Mouse (Mus musculus): ENCODE data around the gene Acss1.

Gene Acss1

DNA sequence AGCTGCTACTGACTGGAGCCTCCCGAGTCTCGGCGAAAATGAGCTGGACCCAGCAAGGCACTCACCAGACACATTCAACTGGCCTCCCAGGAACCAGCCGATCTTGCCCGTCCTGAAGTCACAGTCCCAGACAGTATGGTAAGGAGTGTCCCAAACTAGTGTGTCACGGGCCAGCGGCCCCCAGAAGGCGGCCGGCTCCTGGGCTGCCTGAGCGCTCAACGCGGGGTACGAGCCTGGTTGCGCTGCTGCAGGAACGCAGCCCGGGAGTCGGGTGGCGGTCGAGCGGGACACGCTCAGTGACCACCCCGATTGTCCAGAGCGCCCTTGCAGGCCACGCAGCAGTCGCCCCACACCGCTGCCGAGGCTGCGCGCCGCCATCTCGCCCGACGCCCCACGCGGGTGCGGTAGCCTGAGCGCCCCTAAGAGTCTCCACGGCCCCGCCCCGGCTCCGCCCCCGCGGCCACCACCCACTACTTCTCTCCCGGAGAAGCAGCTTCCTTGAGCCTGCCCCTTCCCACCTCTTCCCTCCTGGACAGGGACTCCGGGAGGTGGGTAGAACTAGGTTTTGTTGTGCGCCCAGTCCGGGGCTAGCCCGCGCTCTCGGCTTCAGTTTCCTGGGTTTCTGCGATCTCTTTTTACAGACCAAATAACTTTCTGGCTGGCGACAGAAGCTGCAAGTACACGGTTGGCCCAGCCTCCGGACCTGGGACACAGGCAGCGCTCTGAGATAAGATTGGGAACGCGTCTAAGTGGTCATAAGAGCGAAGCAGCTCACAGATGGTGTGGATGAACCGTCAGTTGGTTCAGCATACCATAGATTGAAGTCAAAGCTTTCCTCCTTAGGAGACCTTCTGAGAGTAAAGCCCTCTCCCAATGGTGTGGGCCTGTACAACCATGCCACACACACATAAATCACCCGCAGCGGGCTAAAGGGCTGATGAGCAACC, at the start of gene Acss1:
TSS of gene Acss1 (minus strand) at position 681 of the 947 bp plus-strand sequence.
- in situ Hi-C loops (cut with MboI, MseI): no loop called here

DNA sequence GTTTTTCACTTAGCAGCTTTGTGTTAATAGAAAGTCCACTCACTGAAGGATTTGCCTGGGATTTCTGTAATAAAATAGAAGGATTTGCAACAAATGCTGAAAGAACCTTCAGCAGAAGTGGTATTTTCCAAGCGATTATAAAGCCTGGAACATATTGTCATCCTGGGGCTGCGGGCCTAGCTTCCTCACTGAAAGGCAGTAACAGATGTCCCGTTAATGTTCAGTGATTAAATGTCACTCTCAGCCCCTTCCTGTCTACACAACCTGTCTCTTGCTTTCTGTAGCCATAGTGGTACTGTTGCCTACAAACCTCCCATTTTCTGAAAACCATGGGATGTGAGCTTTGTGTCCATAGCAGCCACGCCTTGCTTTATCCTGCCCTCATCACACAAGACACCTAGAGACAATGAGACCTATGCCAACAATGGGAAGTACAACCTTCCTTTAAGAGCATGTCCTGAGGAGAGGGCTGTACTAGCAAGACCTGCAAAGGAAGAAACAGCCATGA, 43.9 kb upstream of the Acss1 start:
- in situ Hi-C loops (cut with MboI, MseI): no loop called here

DNA sequence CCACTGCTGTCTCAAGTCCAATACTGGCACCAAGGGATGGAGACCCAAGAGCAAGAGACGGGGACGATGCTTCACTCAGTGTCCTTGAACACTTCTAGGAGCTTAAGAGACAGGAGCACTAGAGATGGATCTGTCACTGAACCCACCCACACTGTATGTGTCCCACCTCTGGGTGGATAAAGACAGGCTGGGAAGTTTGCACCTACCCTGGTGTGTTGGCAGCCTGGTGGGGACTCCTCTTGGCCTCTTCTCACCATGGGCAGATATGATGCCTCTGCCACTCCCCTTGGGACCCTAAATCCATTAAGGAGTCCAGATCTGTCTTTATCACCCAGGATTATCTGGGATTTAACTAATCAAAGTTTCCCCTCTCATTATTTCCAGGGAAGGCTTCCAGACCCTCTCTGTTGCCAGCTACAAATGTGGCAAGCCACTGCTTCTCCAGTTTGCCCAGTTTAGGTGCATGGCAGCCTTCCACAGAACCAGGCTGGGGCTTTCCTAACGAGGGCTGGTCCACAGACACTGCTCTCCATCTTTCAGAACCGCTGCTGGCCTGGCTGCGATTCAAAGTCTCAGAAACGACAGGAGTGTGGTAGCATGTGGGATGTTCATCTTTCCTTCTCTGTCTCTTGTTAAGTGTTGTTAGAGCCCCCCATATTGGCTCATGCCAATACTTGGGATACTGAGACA, 23.3 kb upstream of the Acss1 start:
- in situ Hi-C loops (cut with MboI, MseI): no loop called here

DNA sequence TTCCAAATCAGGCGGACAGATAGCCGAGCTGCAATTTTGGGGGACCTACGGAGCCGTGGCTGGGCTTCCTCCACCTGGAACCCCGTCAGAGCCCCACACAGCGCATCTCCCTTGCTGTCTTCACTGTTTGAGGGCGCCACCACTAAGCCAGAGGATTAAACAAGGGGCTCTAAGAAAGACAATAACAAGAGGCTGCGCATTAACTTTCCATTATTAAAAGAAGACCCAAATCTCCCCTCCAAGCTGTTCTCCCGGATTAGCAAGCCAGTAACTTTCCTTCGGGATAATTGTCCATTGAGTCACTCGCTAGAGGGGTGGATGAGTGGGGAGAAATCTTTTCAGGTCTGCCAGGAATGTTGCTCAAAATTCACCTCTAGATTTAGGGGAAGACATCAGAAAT, 21.9 kb upstream of the Acss1 start:
- in situ Hi-C loops (cut with MboI, MseI): no loop called here

DNA sequence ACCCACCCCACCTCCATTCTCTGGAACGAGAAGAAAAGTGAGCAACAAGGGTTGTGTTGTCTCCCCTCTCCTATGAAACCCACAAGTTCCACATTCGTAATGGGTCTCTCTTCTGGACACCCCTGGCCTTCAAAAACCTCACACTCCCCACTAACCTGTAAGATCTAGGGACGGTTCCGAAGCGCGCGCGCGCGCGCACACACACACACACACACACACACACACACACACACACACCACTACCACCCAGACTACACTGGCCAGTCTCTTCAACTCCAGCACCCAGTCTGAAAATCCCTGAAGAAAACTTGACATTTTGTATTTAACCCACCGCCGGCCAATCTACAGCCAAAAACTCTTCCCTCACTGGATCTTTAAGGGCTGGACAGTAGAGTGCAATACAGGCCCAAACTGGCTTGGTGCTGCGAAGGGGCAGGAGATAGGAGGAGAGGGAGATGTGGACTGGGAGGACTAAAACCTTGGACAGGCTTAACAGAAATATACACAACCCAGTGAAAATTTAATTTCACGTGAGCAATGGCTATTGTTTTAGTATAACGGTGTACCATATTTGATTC, 21.0 kb upstream of the Acss1 start, which contains the start of gene Vsx1:
TSS of gene Vsx1 (minus strand) at position 138 of the 578 bp plus-strand sequence.
- in situ Hi-C loops (cut with MboI, MseI): no loop called here

DNA sequence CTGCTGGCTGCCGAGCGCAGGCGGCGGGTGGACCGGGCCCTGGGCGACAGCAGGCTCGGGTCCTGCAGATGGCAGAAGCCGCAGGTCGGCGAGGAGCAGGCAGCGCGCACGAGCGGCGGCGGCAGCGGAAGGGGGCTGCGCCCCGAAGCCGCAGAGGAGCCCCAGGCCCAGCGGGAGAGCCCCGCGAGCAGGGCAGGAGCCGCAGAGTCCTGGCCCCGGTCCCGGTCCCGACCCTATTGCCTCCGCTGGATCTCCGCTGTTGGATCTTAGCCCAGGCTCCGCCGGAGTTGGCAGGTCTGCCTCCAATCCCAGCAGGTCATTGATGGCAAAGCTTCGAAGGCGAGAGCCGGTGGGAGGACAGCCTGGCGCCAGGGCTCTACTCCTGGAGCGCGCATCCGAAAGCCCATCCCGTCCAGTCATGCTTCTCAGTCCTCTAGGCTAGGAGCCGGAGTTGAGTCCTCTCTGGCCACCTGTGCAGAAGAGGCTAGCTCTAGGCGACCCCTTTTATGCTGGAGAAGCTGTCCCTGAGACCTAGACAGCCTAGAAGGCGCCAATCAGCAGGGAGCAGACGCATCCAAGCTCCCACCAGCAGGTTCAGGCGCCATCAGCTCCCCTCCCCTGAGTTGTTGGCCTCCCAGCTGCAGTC, 20.4 kb upstream of the Acss1 start:
- in situ Hi-C loops (cut with MboI, MseI): no loop called here

DNA sequence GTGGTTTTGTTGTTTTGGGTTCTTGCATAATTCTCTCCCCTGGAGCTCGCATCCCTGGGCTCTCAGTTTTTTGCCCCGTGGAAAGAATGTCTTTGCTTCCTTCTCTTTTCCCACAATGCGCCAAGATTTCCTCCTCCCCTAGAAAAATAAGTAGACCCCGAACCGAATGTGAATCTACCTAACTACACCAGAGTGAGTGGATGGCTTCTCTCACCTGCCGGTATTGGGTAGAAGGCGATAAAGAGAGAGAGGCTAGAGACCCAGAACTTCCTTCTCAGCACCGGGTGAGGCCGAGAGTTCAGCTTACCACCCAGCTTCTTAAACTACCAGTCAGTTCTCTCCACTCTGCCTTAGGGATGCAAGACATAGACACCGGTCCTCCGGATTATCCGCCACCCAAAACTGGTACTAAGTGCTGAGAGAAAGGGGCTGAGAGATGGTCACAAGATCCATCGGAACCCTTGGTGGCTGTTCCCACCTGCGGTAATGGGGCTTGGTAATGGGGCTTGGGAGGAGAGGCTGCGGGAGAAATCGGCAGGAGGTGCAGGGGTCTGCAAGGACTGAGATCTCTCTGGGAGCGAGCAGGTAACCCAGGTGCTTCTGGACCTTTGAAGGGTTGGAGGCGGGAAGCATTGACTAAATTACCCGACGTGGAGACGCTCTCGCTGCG, 19.7 kb upstream of the Acss1 start:
- in situ Hi-C loops (cut with MboI, MseI): no loop called here

DNA sequence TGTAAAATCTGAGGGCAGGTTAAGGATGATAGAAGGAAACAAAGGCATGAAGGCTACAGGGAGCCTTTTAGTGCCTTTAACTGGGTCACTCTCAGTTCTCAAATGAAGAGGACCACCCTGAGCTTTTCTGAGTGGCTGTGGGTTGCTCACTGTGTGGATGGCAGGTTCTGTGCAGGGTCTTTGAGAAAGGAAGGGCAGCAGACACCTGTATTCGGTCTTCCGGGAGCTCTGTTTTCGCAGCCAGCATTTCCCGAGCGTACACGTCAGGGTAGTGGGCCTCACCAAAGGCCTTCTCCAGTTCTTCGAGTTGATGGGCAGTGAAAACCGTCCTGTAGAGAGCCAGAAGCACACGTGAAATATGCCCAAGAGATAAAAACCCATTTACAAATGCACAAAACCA, 17.1 kb upstream of the Acss1 start:
- in situ Hi-C loops (cut with MboI, MseI): no loop called here

DNA sequence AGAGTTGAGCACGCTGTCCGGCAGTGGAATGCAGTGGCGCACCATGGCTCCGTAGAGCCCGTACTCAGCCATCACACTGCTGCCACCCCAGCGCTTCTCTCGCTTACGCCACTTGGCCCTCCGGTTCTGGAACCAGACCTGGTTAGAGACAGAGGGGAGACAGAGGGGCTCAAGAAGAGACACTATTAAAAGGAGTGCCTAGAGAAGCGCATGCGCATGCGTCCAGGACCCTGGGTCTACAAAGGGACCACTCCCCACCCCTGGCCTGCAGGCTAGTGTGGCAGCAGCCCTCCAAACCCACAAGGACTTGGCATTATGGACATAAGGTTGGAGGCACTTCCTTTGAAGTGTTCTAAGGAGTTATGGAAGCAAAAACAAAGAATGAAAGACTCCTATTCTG, 16.2 kb upstream of the Acss1 start:
- in situ Hi-C loops (cut with MboI, MseI): no loop called here

DNA sequence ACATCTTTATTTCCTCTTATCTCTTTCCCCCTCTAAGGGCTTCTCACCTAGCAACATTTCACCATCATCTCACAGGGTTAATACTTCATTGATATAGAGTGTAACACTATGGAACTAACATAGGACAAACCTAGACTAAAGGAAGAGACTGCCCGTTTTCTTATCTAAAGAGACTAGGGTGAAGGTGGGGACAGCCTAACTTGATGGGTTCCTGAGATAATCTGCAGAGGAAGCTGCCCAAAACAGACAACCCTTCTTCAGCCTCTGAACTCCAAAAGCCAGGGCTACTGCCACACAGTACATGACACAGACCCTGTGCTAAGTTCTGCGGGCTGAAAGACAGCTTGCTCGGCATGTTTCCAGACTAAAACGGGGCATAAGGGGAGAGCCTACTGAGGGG, 13.3 kb upstream of the Acss1 start:
- in situ Hi-C loops (cut with MboI, MseI): no loop called here

DNA sequence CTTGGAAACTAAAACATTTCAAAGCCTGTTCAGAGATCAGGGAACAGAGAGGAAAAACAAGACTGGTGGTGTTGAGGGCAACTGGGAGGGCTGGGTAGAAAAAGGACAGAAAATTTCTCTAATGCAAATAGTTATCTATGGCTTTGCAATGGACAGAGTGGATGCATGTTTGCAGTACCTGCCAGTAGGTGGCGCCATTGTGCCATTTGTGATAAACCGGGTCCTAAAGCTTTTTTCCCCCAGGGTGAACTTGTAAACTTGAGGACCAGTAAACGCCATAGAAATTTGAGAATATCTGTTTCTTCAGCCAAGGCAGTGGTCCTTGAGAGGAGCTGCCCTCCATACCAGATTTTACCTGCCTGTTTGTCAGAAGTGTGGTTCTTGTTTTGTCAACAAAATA, 10.1 kb upstream of the Acss1 start:
- in situ Hi-C loops (cut with MboI, MseI): loop anchor here (5.0 kb wide), 1 partner anchor 69 kb away; the partner anchor contains the start of gene Entpd6

DNA sequence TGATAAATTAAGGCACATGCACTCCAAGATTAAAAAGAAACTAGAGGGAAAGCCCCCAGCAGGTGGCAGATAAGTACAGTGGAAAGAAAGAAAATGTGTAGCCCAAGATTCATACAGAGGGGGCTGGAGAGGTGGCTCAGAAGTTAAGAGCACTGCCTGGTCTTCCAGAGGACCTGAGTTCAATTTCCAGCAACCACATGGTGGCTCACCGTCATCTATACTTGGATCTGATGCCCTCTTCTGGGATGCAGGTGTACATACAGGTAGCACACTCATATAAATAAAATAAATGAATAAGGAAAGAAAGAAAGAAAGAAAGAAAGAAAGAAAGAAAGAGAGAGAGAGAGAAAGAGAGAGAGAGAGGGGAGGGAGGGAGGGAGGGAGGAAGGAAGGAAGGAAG, 7.2 kb upstream of the Acss1 start:
- in situ Hi-C loops (cut with MboI, MseI): loop anchor here (5.0 kb wide), 1 partner anchor 72 kb away; the partner anchor contains the start of gene Entpd6

DNA sequence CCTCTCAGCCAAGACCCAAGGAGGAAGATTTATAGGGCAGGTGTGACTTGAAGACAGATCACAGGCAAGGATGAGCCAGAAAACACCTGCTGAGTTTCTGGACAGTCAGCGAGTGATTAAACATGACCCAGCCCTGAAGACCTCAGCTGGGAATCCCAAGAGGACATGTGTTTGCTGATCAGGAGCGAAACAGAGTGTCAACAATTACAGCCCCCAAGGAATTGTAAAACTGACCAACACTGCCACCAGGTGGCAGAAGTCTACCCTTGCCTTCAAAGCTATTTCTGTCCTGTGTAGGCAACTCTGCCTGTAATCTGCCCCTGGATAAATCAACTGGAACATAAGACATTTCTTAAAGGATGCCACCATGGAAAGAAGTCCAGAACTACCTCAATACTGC, 6.6 kb upstream of the Acss1 start:
- in situ Hi-C loops (cut with MboI, MseI): loop anchor here (5.0 kb wide), 4 partner anchors 63 to 117 kb away; partner anchors contain the start of genes Cst7 and Entpd6

DNA sequence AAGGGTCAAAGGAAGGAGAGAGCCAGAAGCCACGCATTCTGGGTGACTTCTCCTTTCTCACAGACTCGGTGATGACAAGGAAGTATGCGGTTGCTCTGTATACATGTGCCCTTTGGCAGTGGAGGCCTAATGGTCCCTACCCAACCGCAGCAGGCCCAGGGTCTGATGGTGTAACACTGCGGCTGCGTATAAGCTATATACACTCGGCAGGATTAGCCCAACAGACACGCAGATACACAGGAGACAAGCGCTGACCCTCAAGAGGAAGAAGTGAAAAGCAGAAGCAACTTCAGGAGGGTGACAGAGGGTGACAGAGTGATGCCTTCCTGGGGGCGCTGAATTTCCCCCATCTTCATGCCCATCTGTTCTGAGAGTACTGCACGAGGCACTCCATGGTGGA, 5.6 kb upstream of the Acss1 start:
- in situ Hi-C loops (cut with MboI, MseI): loop anchor here (5.0 kb wide), 3 partner anchors 62 to 118 kb away; partner anchors contain the start of gene Cst7

DNA sequence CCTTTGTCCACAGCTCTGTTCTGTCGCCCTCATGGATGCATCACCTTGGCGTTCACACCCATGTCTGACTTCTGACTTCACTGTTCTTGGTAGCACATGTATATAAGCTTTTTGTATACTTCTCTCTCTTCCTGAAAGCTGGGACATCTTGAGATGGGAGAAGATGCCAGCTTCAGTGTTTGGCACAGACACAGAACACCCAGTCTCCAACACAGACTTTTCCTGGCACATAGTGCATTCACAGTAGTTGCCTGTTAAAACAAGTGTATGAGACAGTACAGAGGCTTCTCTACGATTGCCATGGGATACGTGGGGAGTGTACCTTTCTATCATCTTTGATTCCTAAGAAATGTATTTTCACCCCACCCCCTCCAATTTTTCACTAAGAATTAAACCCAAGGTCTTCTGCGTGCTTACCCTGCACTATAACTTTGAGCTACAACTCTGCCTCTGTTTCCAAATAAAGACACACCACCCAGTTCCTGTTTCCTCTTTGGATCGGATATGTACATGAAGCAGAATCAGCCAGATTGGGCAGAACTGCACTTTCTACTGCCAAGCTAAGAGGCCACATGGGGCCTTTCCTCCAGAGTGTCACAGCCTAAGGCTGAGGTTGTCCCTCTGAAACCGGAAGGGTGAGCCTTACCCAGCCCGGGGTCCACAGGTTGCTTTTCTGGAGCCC, 3.5 kb upstream of the Acss1 start:
- in situ Hi-C loops (cut with MboI, MseI): loop anchor here (5.0 kb wide), 3 partner anchors 59 to 121 kb away; partner anchors contain the start of gene Cst7

DNA sequence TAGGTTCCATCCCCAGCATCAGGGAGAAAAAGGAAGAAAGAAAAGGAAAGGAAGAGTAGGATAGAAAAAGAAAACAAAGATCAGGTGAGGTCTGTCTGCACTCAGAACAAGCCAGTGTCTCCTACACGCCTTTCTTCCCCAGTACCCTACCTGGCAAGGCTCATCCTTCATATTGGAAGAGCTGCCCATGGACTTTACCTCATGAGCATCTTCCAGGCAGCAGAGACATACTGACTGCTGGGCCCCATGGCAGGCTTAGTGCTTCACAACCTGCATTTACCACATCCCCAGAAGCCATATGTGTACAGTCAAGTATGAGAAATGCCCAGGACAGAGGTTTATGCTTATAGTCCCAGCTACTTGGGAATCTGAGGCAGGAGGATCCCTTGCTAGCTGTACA, 2.6 kb upstream of the Acss1 start:
- in situ Hi-C loops (cut with MboI, MseI): loop anchor here (5.0 kb wide), 3 partner anchors 59 to 121 kb away; partner anchors contain the start of gene Cst7

DNA sequence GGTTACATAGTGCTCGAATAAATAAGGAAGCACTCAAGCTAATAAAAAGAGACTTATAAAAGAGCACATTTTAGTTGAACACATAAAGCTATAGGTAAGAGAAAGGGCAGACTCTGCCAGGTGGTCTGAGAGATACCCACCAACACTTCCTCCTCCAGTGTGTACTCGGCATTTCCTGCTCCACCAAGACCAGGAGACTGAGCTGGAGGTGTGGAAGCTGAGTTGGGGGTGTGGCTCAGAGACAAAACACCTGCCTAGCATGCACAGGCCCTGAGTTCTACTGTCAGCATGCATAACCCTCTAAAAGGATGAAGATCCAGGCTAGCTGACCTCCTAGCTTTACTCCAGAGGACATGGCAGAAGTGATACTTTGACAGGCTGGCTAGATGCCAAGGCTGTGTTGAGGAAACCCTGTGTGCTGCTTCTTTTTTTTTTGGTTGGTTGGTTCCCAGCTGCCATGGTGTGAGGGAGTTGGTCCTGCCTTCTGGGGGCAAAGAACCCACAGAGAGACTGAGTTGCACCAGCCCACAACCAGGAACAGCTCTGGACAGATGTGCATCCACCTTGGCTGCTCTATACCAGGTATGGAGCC, 1.2 kb upstream of the Acss1 start:
- in situ Hi-C loops (cut with MboI, MseI): loop anchor here (5.0 kb wide), 3 partner anchors 57 to 123 kb away; partner anchors contain the start of gene Cst7

DNA sequence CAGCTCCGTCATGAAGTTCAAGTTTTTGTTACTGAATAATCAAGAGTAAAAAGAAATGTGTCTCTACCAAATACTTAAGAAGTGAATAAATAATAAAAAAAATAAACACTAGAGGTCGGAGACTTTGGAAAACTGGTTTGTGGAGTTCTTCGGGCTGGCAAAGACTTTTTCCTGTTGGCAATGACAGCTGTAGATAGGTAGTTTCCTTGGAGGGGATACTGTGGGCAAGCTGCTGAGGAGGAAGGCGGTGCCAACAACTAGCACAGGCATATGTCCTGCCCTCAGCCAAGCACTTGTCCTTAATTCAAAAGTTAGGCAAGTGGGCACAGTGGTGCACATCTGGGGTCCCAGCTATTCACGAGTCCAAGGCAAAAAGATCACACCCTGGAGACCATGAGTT, 656 bp upstream of the Acss1 start:
- in situ Hi-C loops (cut with MboI, MseI): no loop called here

DNA sequence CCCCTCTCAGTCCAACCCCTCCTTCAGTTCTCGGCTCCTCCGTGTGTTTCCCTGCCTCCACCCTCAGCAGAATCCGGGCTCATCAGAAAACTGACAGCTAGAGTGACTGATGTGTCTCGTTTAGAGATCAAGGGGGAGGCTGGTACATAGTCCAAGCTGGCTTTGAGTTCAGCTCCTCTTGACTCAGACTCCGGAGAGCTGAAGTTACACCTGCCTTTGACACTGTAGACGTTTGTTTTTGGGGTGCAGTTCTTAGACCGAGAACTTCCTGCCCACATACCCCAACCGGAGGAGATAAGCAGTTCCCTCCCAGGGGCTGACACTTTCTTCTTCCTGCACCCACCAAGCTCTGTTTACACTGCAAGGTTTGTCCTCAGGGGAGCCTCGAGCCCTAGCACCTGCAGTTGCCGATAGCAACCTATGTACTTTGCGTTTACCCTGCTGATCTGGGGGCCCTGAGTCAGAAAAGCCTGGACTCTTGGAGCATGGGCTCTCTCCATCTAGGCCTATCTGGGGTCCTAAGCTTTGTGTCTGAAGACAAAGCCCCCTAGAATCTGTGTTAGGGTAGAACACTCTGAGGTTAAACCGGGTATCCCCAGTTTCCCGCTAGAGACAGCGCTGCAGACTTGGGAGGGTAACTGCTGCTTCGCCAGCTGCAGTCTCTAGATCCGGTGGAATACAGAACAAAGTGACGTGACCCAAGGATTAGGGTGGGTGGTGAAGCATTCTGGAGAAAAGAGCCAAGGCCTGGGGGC, 1.1 kb downstream of the Acss1 start:
- in situ Hi-C loops (cut with MboI, MseI): no loop called here

Measured in T-helper 2 cell (primary cell).